10 mouse cellular contexts compared by ENCODE assay signal in genomic region chr12:20845297-20845696, GRCm38 (mm10).
DNase-seq lines count a peak whose midpoint lies in the region; ATAC-seq lines count a peak whose summit lies in the region.
"Had no signal": no experiment of that assay in that cellular context is flagged by ENCODE, and none has a peak within 500 bp of the region (broad histone marks: within the 10 kb centered on the region; RNA-seq: fewer than 3 reads in every experiment).

No protein-coding gene starts in this region.

- DNase-seq in kidney, adult 18-20 months, result no peak
- no peak for DNase-seq in layer of hippocampus, postnatal 25 days (ENCODE audit: extremely low spot score in 1 of 2, low spot score in 1 of 2)
- no peak for DNase-seq in cerebellum, postnatal 36 days
- DNase-seq: layer of hippocampus, postnatal 36 days had no signal

- no peak overlapping the region for H3K27ac ChIP-seq in kidney, embryonic 16.5 days (ENCODE audit: low read length)
- H3K27ac ChIP-seq in embryonic facial prominence, embryonic 15.5 days (replicated peaks), result no peak overlapping the region
- no peak overlapping the region for H3K27ac ChIP-seq in intestine, embryonic 16.5 days (ENCODE audit: low read length)
- no peak overlapping the region for H3K27ac ChIP-seq in neural tube, embryonic 14.5 days (ENCODE audit: low read depth, low read length)
- H3K27ac ChIP-seq: embryonic facial prominence, embryonic 12.5 days; macrophage had no signal

- ATAC-seq in kidney, embryonic 16.5 days (ENCODE audit: low FRiP score, low TSS enrichment), result no peak
- no peak for ATAC-seq in embryonic facial prominence, embryonic 15.5 days (ENCODE audit: insufficient number of reproducible peaks, low FRiP score, low TSS enrichment, low read depth)
- no peak for ATAC-seq in intestine, embryonic 16.5 days
- ATAC-seq in neural tube, embryonic 14.5 days (ENCODE audit: low read depth), result peak; percentile 28; the same call in 1 of the 2 replicates

- H3K4me1 ChIP-seq in kidney, embryonic 16.5 days (ENCODE audit: insufficient read depth, low read length), result no peaks in the 10 kb centered on the region
- no peaks in the 10 kb centered on the region for H3K4me1 ChIP-seq in embryonic facial prominence, embryonic 15.5 days
- H3K4me1 ChIP-seq in intestine, embryonic 16.5 days (ENCODE audit: control insufficient read depth, insufficient read depth, low read length), result no peaks in the 10 kb centered on the region
- no peaks in the 10 kb centered on the region for H3K4me1 ChIP-seq in neural tube, embryonic 14.5 days (ENCODE audit: control insufficient read depth, insufficient read depth, low read length)
- H3K4me1 ChIP-seq: embryonic facial prominence, embryonic 12.5 days had no signal

- H3K4me3 ChIP-seq in kidney, embryonic 16.5 days (ENCODE audit: low read length), result peak overlapping the region; percentile 20
- no peak overlapping the region for H3K4me3 ChIP-seq in embryonic facial prominence, embryonic 15.5 days (replicated peaks)
- H3K4me3 ChIP-seq in intestine, embryonic 16.5 days (ENCODE audit: low read length), result peak overlapping the region; percentile 23
- peak overlapping the region; percentile 16; the same call in 1 of the 2 replicates for H3K4me3 ChIP-seq in neural tube, embryonic 14.5 days (ENCODE audit: low read depth, low read length)
- H3K4me3 ChIP-seq: embryonic facial prominence, embryonic 12.5 days had no signal

- H3K36me3 ChIP-seq in kidney, embryonic 16.5 days (ENCODE audit: insufficient read depth, low read length), result no peaks in the 10 kb centered on the region
- no peaks in the 10 kb centered on the region for H3K36me3 ChIP-seq in embryonic facial prominence, embryonic 15.5 days
- H3K36me3 ChIP-seq in intestine, embryonic 16.5 days (ENCODE audit: control insufficient read depth, insufficient read depth, low read length), result no peaks in the 10 kb centered on the region
- H3K36me3 ChIP-seq in neural tube, embryonic 14.5 days (ENCODE audit: control insufficient read depth, insufficient read depth, low read length), result no peaks in the 10 kb centered on the region
- H3K36me3 ChIP-seq: embryonic facial prominence, embryonic 12.5 days had no signal

- no peaks in the 10 kb centered on the region for H3K27me3 ChIP-seq in kidney, embryonic 16.5 days (ENCODE audit: insufficient read depth, low read length)
- H3K27me3 ChIP-seq in embryonic facial prominence, embryonic 15.5 days, result no peaks in the 10 kb centered on the region
- H3K27me3 ChIP-seq in intestine, embryonic 16.5 days (replicated peaks; ENCODE audit: control insufficient read depth, insufficient read depth, low read length), result no peaks in the 10 kb centered on the region
- no peaks in the 10 kb centered on the region for H3K27me3 ChIP-seq in neural tube, embryonic 14.5 days (ENCODE audit: control insufficient read depth, insufficient read depth, low read length)
- H3K27me3 ChIP-seq: embryonic facial prominence, embryonic 12.5 days had no signal

- H3K9me3 ChIP-seq in kidney, embryonic 16.5 days (ENCODE audit: low read length), result peaks cover 19% of the 10 kb centered on the region
- H3K9me3 ChIP-seq in embryonic facial prominence, embryonic 15.5 days (replicated peaks), result 0 out of 2 replicates have a peak, but pooled peaks cover 7% of the 10 kb centered on the region
- H3K9me3 ChIP-seq in intestine, embryonic 16.5 days (ENCODE audit: control insufficient read depth, low read length), result no peaks in the 10 kb centered on the region
- H3K9me3 ChIP-seq in neural tube, embryonic 14.5 days (ENCODE audit: control insufficient read depth, low read length), result peaks cover 3% of the 10 kb centered on the region; the same call in 1 of the 2 replicates

- WGBS in kidney, embryonic 16.5 days, result 61% methylated on average over 17 of the region's 17 CpGs
- WGBS in embryonic facial prominence, embryonic 15.5 days, result 56% methylated on average over 17 of the region's 17 CpGs
- WGBS in intestine, embryonic 16.5 days, result 54% methylated on average over 17 of the region's 17 CpGs
- 62% methylated on average over 17 of the region's 17 CpGs for WGBS in neural tube, embryonic 14.5 days

- H3K4me2 ChIP-seq in kidney, embryonic 16.5 days (replicated peaks; ENCODE audit: low read depth, low read length), result peak overlapping the region; percentile 40
- H3K4me2 ChIP-seq in embryonic facial prominence, embryonic 15.5 days (replicated peaks), result peak overlapping the region; percentile 27
- peak overlapping the region; percentile 49 for H3K4me2 ChIP-seq in intestine, embryonic 16.5 days (ENCODE audit: low read depth, low read length)
- H3K4me2 ChIP-seq in neural tube, embryonic 14.5 days (ENCODE audit: low read depth, low read length), result 0 out of 2 replicates have a peak overlapping the region, but pooled peaks have one; percentile 4
- H3K4me2 ChIP-seq: embryonic facial prominence, embryonic 12.5 days had no signal

- no peak overlapping the region; the same call in 1 of the 2 replicates for H3K9ac ChIP-seq in kidney, embryonic 16.5 days (replicated peaks; ENCODE audit: low read length)
- H3K9ac ChIP-seq in embryonic facial prominence, embryonic 15.5 days, result no peak overlapping the region
- peak overlapping the region; percentile 7; the same call in 1 of the 2 replicates for H3K9ac ChIP-seq in intestine, embryonic 16.5 days (ENCODE audit: low read depth, low read length)
- no peak overlapping the region for H3K9ac ChIP-seq in neural tube, embryonic 14.5 days (replicated peaks; ENCODE audit: low read depth, low read length)
- H3K9ac ChIP-seq: embryonic facial prominence, embryonic 12.5 days had no signal
